Mouse (Mus musculus) kidney, embryonic 15.5 days (tissue): ENCODE results near the gene Gpr18. TPM values are rescaled to one million over a fixed set of nuclear protein-coding genes. Genes with fewer than 3 reads are reported as not detected.
A peak's percentile ranks its signal among the peaks of the same experiment; 100 is the strongest.

Experiments
- ATAC-seq: fragments of 200-750 bp; cut with Nextera tagmentation; replicated peaks from 2 replicates; pipeline ENCODE4 v1.8.0; 2017; ENCODE audit warnings: moderate TSS enrichment; ENCODE audit not compliant: low FRiP score
- H3K27ac ChIP-seq: fragments of 300-500 bp; sonication (generic); 2 replicates; pipeline ENCODE4 v1.5.1; 2015; ENCODE audit warnings: mild to moderate bottlenecking, inconsistent platforms
- H3K27me3 ChIP-seq: fragments of 300-500 bp; sonication (generic); 2 replicates; pipeline ENCODE4 v1.6.1; 2015; ENCODE audit warnings: inconsistent platforms
- H3K36me3 ChIP-seq: fragments of 300-500 bp; sonication (generic); 2 replicates; pipeline ENCODE4 v1.6.1; 2015; ENCODE audit warnings: inconsistent platforms
- H3K4me1 ChIP-seq: fragments of 300-500 bp; sonication (generic); 2 replicates; pipeline ENCODE4 v1.6.1; 2015; ENCODE audit warnings: inconsistent platforms
- H3K4me2 ChIP-seq: fragments of 300-500 bp; sonication (generic); 2 replicates; pipeline ENCODE4 v1.6.1; 2015; ENCODE audit warnings: moderate library complexity, mild to moderate bottlenecking, inconsistent platforms
- H3K4me3 ChIP-seq: fragments of 300-500 bp; sonication (generic); replicated peaks from 2 replicates; pipeline ENCODE4 v1.5.1; 2015; ENCODE audit warnings: mild to moderate bottlenecking, inconsistent platforms
- H3K9ac ChIP-seq: fragments of 300-500 bp; sonication (generic); 2 replicates; pipeline ENCODE4 v1.6.1; 2015; ENCODE audit warnings: mild to moderate bottlenecking, inconsistent platforms
- H3K9me3 ChIP-seq: fragments of 300-500 bp; sonication (generic); replicated peaks from 2 replicates; pipeline ENCODE4 v1.6.1; 2016; ENCODE audit warnings: inconsistent platforms
- WGBS: fragments of 180-500 bp; shearing (Covaris S2); methylation state at CpG from one replicate; pipeline ENCODE4 v1.1.7; 2015; ENCODE audit warnings: mixed read lengths; 5-methylcytosine and 5-hydroxymethylcytosine counted together
- polyA plus RNA-seq: library from polyadenylated mRNA; unstranded; fragments of >200 nt; fragmentation: Nextera tagmentation; extraction: Ambion mirVana; gene quantifications from 2 replicates; pipeline ENCODE4 v1.2.1, GENCODE M21; 2015

Gpr18 gene
- 0.30 and 0.39 TPM in 2 replicates for polyA plus RNA-seq

GRCm38 (mm10) chr14:121915621-121916020, at the start of gene Gpr18:
TSS of gene Gpr18 (minus strand) at chr14:121915781.
- Histone ChIP-seq H3K9ac (no peak within 1 kb of the TSS), H3K4me2 (no peak within 1 kb of the TSS), H3K27ac (no peak within 1 kb of the TSS), H3K27me3 (no peaks in the 10 kb centered on the region), H3K4me3 (no peak within 1 kb of the TSS), H3K9me3 (no peaks in the 10 kb centered on the region), H3K4me1 (peaks cover 7% of the 10 kb centered on the region), H3K36me3 (peaks cover 42% of the 10 kb centered on the region)
- WGBS, result 75% methylated on average over 8 of the region's 8 CpGs
- ATAC-seq, result no peak

DNA sequence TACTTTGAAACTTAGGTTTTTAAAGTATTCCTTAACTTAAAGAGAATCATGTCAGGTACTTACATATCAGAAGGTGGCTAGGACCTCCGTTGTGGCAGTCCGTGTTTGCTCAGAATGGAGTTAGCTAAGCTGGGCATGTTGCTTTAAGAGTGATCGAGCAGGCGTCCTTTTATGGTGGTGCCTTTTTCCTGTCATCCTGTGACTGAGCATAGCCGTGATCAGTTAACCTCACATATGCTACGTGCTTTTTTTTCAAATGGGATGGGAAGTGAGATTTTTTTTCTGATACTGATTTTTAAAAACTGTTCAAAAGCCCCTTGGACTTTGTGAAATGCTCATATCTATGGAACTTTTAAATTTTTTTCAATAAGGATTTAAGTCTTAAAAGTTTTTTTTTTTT, 49.4 kb upstream of the Gpr18 start, which contains the start of gene Gpr183:
Gpr183 (minus strand) TSS at position 206 of the 400 bp plus-strand sequence.
- no peak within 1 kb of the TSS for H3K9ac ChIP-seq
- H3K4me3 ChIP-seq, result peak within 1 kb of the TSS; percentile 23

GRCm38 (mm10) chr14:121963942-121964335, 48.4 kb upstream of the Gpr18 start:
- Histone ChIP-seq H3K27ac (peak overlapping the region; percentile 51; the same call in 1 of the 2 replicates), H3K36me3 (no peaks in the 10 kb centered on the region), H3K4me3 (peak overlapping the region; percentile 23), H3K9me3 (no peaks in the 10 kb centered on the region), H3K27me3 (no peaks in the 10 kb centered on the region), H3K4me2 (peak overlapping the region; percentile 9), H3K9ac (no peak overlapping the region), H3K4me1 (peaks cover 34% of the 10 kb centered on the region)
- WGBS, result 32% methylated on average over 4 of the region's 4 CpGs
- no peak for ATAC-seq

More for the DNA sequence above, 49.4 kb upstream of the Gpr18 start, which contains the start of gene Gpr183:
- peak within 1 kb of the TSS; percentile 19 for H3K4me2 ChIP-seq
- no peaks in the 10 kb centered on the region for H3K36me3 ChIP-seq
- ATAC-seq, result no peak
- H3K27ac ChIP-seq, result peak within 1 kb of the TSS; percentile 51; the same call in 1 of the 2 replicates
- no peaks in the 10 kb centered on the region for H3K27me3 ChIP-seq
- no peaks in the 10 kb centered on the region for H3K9me3 ChIP-seq
- peaks cover 30% of the 10 kb centered on the region for H3K4me1 ChIP-seq
- WGBS, result 27% methylated on average over 6 of the region's 6 CpGs

GRCm38 (mm10) chr14:121963251-121963941, 47.8 kb upstream of the Gpr18 start:
- H3K9ac ChIP-seq, result no peak overlapping the region
- H3K27ac ChIP-seq, result peak overlapping the region; percentile 61; the same call in 1 of the 2 replicates
- H3K4me1 ChIP-seq, result peaks cover 39% of the 10 kb centered on the region
- peak overlapping the region; percentile 9 for H3K4me2 ChIP-seq
- 0 out of 2 replicates have a peak, but pooled peaks have one; percentile 28 for ATAC-seq
- H3K4me3 ChIP-seq, result peak overlapping the region; percentile 23
- no peaks in the 10 kb centered on the region for H3K27me3 ChIP-seq
- 51% methylated on average over 9 of the region's 9 CpGs for WGBS
- H3K9me3 ChIP-seq, result no peaks in the 10 kb centered on the region
- H3K36me3 ChIP-seq, result no peaks in the 10 kb centered on the region

- Histone ChIP-seq H3K27ac (peak overlapping the region; percentile 61), H3K36me3 (no peaks in the 10 kb centered on the region), H3K9ac (no peak overlapping the region), H3K4me1 (peaks cover 39% of the 10 kb centered on the region), H3K9me3 (no peaks in the 10 kb centered on the region), H3K4me2 (no peak overlapping the region; the same call in 1 of the 2 replicates), H3K27me3 (no peaks in the 10 kb centered on the region), H3K4me3 (no peak overlapping the region)
- no peak; the same call in 1 of the 2 replicates for ATAC-seq
- WGBS, result 42% methylated on average over 14 of the region's 14 CpGs
Measured at GRCm38 (mm10) chr14:121962128-121962890, 46.7 kb upstream of the Gpr18 start.

- Histone ChIP-seq H3K4me1 (peaks cover 39% of the 10 kb centered on the region), H3K4me3 (no peak overlapping the region), H3K36me3 (no peaks in the 10 kb centered on the region), H3K27ac (peak overlapping the region; percentile 61), H3K9me3 (no peaks in the 10 kb centered on the region), H3K4me2 (no peak overlapping the region; the same call in 1 of the 2 replicates), H3K9ac (no peak overlapping the region), H3K27me3 (no peaks in the 10 kb centered on the region)
- peak; percentile 58; the same call in 1 of the 2 replicates for ATAC-seq
- 61% methylated on average over 12 of the region's 12 CpGs for WGBS
Measured at GRCm38 (mm10) chr14:121961496-121962127, 46.0 kb upstream of the Gpr18 start.

- H3K27me3 ChIP-seq, result no peaks in the 10 kb centered on the region
- no peak overlapping the region for H3K4me3 ChIP-seq
- no peak overlapping the region for H3K4me2 ChIP-seq
- ATAC-seq, result no peak
- no peaks in the 10 kb centered on the region for H3K9me3 ChIP-seq
- no peaks in the 10 kb centered on the region for H3K36me3 ChIP-seq
- H3K9ac ChIP-seq, result no peak overlapping the region
- 33% methylated on average over 6 of the region's 6 CpGs for WGBS
- H3K4me1 ChIP-seq, result peaks cover 39% of the 10 kb centered on the region
- 0 out of 2 replicates have a peak overlapping the region, but pooled peaks have one; percentile 61 for H3K27ac ChIP-seq
Measured at GRCm38 (mm10) chr14:121960997-121961396, 45.4 kb upstream of the Gpr18 start.

GRCm38 (mm10) chr14:121960531-121960930, 45.0 kb upstream of the Gpr18 start:
- Histone ChIP-seq H3K4me3 (no peak overlapping the region), H3K9me3 (no peaks in the 10 kb centered on the region), H3K4me2 (no peak overlapping the region), H3K9ac (no peak overlapping the region), H3K36me3 (no peaks in the 10 kb centered on the region), H3K27me3 (no peaks in the 10 kb centered on the region), H3K4me1 (peaks cover 39% of the 10 kb centered on the region), H3K27ac (no peak overlapping the region)
- WGBS, result 78% methylated on average over 2 of the region's 2 CpGs
- ATAC-seq, result no peak

GRCm38 (mm10) chr14:121960031-121960430, 44.5 kb upstream of the Gpr18 start:
- no peak overlapping the region for H3K27ac ChIP-seq
- H3K4me3 ChIP-seq, result no peak overlapping the region
- H3K4me2 ChIP-seq, result no peak overlapping the region
- WGBS, result 84% methylated on average over 4 of the region's 4 CpGs
- H3K27me3 ChIP-seq, result no peaks in the 10 kb centered on the region
- no peak for ATAC-seq
- H3K9me3 ChIP-seq, result no peaks in the 10 kb centered on the region
- H3K36me3 ChIP-seq, result no peaks in the 10 kb centered on the region
- peaks cover 40% of the 10 kb centered on the region for H3K4me1 ChIP-seq
- no peak overlapping the region for H3K9ac ChIP-seq

GRCm38 (mm10) chr14:121959538-121959980, 44.0 kb upstream of the Gpr18 start:
- no peak overlapping the region for H3K27ac ChIP-seq
- H3K4me2 ChIP-seq, result no peak overlapping the region
- peaks cover 4% of the 10 kb centered on the region for H3K36me3 ChIP-seq
- H3K4me1 ChIP-seq, result peaks cover 42% of the 10 kb centered on the region
- H3K9ac ChIP-seq, result no peak overlapping the region
- WGBS, result 88% methylated on average over 3 of the region's 3 CpGs
- ATAC-seq, result no peak
- no peak overlapping the region for H3K4me3 ChIP-seq
- H3K9me3 ChIP-seq, result no peaks in the 10 kb centered on the region
- no peaks in the 10 kb centered on the region for H3K27me3 ChIP-seq

DNA sequence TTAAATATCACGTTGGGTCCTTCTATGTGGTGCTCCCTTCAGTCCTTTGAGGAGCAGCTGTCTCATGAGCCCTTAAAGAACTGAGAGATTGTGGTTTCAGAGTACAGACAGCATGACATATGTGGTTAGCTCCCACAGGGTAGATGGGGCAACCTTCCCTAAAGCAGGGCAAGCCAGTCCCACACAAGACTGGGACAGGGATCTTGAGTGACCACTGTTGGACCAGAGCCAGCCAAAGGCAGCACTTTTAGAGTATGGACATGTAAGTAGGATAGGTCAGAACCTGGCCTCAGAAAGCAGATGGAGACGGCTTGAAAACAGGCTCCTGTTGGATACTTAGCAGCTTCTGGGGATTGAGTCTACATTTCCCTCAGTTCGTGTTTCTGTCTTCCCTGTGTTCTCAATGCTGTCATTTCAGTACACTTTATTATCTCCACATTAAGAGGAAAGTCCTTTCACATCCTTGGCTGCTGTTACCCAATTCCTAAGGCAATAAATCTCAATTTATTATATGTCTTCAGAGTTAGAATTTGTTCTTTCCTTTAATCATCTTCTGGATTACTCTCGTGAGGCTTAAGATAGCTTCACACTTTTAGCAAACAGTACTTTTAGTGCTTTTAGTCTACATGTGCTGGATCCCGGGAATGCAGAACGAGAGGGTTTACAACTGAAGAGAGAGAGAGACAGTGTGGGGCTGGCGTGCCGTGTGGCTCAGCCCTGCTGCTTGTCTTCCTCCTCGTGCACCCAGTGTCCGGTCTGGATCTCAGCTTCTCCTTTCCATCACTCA, 43.4 kb upstream of the Gpr18 start:
- H3K9me3 ChIP-seq, result no peaks in the 10 kb centered on the region
- H3K4me3 ChIP-seq, result no peak overlapping the region
- no peak overlapping the region for H3K9ac ChIP-seq
- WGBS, result 24% methylated on average over 10 of the region's 10 CpGs
- peaks cover 40% of the 10 kb centered on the region for H3K4me1 ChIP-seq
- H3K36me3 ChIP-seq, result peaks cover 10% of the 10 kb centered on the region
- H3K27me3 ChIP-seq, result no peaks in the 10 kb centered on the region
- no peak overlapping the region for H3K4me2 ChIP-seq
- no peak overlapping the region for H3K27ac ChIP-seq
- ATAC-seq, result no peak
